Mouse (Mus musculus) adrenal gland, adult (tissue): ENCODE measurements around the gene Olfr807.

Experiments
- DNase-seq, 2 experiments: peaks; one replicate each; pipeline ENCODE4 v3.0.0; 2022 to 2023; ENCODE audit warnings: low spot score in 1 of 2; ENCODE audit not compliant: inconsistent age in 2 of 2

The Olfr807 gene

DNA sequence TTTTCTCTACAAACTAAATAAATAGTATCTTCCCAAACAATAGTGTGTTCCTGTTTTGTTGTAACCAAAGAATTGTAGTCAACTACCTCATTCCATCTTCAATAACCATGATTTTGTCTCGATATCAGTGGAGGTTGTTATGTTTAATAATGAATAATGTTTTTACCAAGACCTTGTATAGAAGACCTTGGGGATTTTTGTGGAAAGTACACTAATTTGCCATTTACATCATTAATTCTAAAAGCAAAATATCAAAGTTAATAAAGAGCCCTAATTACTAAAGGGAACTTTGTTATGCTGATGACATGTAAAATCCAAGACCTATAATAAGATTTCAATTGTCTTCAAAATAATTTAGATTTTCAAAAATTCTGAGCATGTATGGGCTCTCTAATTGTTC lies at the start of gene Olfr807:
Gene Olfr807, minus strand, starts transcription at position 101 of the 400 bp plus-strand sequence.
- no peak for DNase-seq

DNA sequence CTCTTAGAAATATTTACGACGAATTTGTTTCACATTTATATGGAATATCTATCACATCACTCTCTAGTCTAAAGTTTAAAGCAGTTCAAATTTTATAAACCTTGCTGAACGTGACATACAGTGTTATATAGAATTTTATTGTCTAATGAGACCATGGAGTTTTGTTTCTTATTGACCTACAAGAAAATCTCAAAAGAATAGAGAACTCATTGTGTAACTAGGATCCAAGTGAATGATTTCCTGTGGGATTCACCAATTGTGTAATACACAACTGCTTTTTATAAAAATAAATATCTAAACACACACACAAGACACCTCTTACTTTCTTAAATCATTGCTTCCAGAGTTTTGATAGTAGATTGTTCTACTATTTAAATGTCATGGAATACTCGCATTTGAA lies 46.7 kb upstream of the Olfr807 start, which contains the start of gene Olfr811:
Gene Olfr811, minus strand, starts transcription at position 101 of the 400 bp plus-strand sequence.
- no peak for DNase-seq

DNA sequence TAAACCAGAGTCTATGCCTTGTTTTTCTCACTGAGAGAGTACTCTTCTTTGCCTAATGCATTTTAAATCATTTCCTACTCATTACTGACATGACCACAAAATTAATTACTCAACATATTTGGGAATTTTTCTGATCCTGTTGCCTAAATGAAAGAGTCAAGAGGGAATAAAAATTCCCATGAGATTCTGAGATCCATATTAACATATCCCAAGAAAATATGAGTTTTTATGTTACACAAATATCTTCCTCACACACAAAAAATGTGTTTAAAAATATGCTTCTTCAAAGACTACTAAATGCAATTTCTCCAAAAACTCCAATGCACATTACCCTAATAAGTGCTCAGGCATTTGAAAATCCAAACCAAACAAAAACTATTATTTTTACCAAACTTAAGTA lies 37.2 kb upstream of the Olfr807 start, which contains the start of gene Olfr810:
Gene Olfr810, minus strand, starts transcription at position 101 of the 400 bp plus-strand sequence.
- DNase-seq: no peak

DNA sequence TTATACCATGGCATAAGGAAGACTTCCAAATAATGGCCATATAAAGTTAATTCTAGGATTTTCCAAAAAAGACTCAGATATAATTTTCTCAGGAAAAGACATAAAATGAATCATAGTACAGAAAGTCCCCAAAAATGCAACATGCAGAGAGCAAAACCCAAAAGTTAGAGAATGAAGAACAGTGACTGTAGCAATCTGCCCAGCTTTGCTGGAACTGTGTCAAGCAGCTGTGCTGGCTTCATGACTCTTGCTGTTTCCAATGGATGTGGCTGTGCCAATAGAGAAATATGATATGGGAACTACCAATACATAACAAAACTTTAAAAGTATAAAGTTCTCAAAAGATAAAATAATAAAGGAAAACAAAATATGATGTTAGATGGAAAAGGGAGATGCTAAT lies 20.5 kb upstream of the Olfr807 start:
- no peak for DNase-seq

DNA sequence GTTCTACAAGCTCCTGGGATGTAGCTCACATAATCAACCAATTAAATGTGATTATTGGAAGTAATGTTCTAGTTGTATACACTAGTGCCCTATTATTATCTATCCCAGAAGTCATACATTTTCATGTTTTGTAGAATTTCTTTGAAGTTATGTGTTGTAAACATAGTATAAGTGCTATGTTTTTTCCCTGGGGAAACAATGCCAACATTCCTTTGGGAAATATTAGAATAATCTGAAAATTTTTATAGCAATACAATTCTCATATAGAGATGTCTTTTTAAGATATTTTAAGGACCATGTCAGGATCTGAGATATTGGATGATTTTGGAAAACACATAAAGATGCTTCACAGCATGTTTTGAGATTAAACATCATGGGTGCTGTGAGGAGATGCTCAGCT lies 16.7 kb upstream of the Olfr807 start, which contains the start of gene Olfr809:
Gene Olfr809, plus strand, starts transcription at position 301 of the 400 bp plus-strand sequence.
- DNase-seq: no peak

DNA sequence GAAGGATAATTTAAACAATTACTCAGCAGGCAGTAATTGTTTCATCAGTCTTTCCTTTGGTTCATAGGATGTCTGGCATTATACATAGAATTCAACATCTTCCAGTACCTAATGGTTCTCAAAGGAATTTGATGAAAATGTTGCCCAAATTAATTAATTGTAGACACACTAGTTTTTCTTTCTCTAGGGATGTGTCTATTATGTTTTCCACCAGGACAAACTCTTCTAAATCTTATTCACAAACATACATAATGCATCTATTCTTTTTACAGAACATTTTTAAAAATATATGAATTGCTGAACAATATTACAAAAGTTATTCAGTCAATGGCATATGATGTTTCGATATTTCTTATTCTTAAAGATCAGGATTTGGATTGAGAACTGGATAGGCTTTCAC lies 7.6 kb upstream of the Olfr807 start, which contains the start of gene Olfr808:
Gene Olfr808, plus strand, starts transcription at position 301 of the 400 bp plus-strand sequence.
- DNase-seq: no peak

DNA sequence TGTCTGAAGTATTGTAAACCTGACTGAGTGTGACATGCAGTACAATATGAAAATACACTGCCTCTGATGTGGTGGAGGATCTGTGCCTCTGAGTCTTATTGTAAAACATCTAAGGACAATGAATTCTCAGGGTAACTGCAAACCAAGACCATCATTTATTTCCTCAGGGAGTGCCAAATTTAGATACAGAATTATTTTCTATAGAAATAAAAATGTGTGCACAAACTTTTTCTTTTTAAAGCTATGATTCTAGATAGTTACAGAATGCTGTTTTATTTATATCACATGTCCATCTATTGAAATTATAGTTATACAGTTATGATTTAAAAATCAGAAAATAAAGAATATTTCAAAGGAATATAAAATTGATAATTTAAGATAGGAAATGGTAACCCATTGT lies 15.8 kb downstream of the Olfr807 start, which contains the start of gene Olfr806:
Gene Olfr806, minus strand, starts transcription at position 101 of the 400 bp plus-strand sequence.
- no peak for DNase-seq

DNA sequence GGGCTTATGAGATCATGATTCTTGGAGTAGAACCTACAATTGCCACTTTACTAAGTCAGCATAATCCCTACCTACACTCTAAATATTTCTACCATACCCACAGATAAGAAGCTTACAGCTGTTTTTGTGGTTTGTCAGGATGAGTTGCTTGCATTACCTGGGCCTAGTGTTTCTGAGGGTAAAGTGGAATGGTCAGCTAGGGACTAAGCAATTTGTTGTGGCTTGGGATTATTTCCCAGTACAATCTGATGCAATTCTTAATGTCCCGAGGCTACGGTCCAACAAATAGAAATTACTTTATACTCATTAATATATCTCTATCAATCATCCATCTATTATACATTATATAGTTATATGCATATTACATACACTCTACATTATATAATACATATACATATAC lies 28.3 kb downstream of the Olfr807 start, which contains the start of gene Olfr805:
Gene Olfr805, minus strand, starts transcription at position 101 of the 400 bp plus-strand sequence.
- no peak for DNase-seq
